In genomic region chr14:55062626-55063025, GRCm38 (mm10) we compare ENCODE assay signal across 9 mouse cellular contexts. TPM values are rescaled to one million over a fixed set of nuclear protein-coding genes. Genes with fewer than 3 reads are reported as not detected.
DNase-seq lines count a peak whose midpoint lies in the region; ATAC-seq and TF ChIP-seq lines count a peak whose summit lies in the region.
"Had no signal": no experiment of that assay in that cellular context is flagged by ENCODE, and none has a peak within 500 bp of the region (broad histone marks: within the 10 kb centered on the region; RNA-seq: fewer than 3 reads in every experiment).

No protein-coding gene starts in this region.

- peak in 2 of 3 experiments; percentile 17 to 31; a peak in 2 of 6 replicates for TF ChIP-seq CTCF in MEL (IDR thresholded peaks at IDR 0.05 in 2 of 3, conservative IDR thresholded peaks at IDR 0.05 in 1 of 3; ENCODE audit: control insufficient read depth in 1 of 3, insufficient read depth in 1 of 3, low read depth in 2 of 3, low read length in 3 of 3, poor library complexity in 1 of 3, severe bottlenecking in 1 of 3)

- no peak; a peak in 1 of 4 replicates for TF ChIP-seq POLR2A in MEL (IDR thresholded peaks at IDR 0.05; ENCODE audit: control insufficient read depth in 1 of 2, insufficient read depth in 1 of 2, low read depth in 1 of 2, low read length in 2 of 2, poor library complexity in 1 of 2)

- H3K9me3 ChIP-seq in heart, embryonic 12.5 days (replicated peaks) = no peaks in the 10 kb centered on the region
- no peaks in the 10 kb centered on the region for H3K9me3 ChIP-seq in MEL (replicated peaks; ENCODE audit: insufficient read depth, low read length)
- no peaks in the 10 kb centered on the region for H3K9me3 ChIP-seq in hindbrain, embryonic 10.5 days
- no peaks in the 10 kb centered on the region for H3K9me3 ChIP-seq in liver, embryonic 11.5 days (ENCODE audit: control insufficient read depth, low read length)

- peaks cover 44% of the 10 kb centered on the region for H3K27me3 ChIP-seq in heart, embryonic 12.5 days (replicated peaks)
- no peaks in the 10 kb centered on the region for H3K27me3 ChIP-seq in MEL (ENCODE audit: control insufficient read depth in 1 of 2, insufficient read depth in 2 of 2, low read length in 2 of 2)
- peaks cover 26% of the 10 kb centered on the region for H3K27me3 ChIP-seq in hindbrain, embryonic 10.5 days (ENCODE audit: insufficient read depth, poor library complexity, severe bottlenecking)
- H3K27me3 ChIP-seq in liver, embryonic 11.5 days (replicated peaks; ENCODE audit: control insufficient read depth, insufficient read depth, low read length) = peaks cover 5% of the 10 kb centered on the region; the same call in 1 of the 2 replicates

- no peak for TF ChIP-seq RAD21 in MEL (IDR thresholded peaks at IDR 0.05; ENCODE audit: low read depth, low read length)

- no peak overlapping the region for H3K27ac ChIP-seq in heart, embryonic 12.5 days (ENCODE audit: poor library complexity, severe bottlenecking)
- H3K27ac ChIP-seq in MEL (ENCODE audit: control insufficient read depth, low read depth, low read length) = no peak overlapping the region
- H3K27ac ChIP-seq in hindbrain, embryonic 10.5 days = 0 out of 2 replicates have a peak overlapping the region, but pooled peaks have one; percentile 13
- H3K27ac ChIP-seq in liver, embryonic 11.5 days (ENCODE audit: low read depth, low read length) = peak overlapping the region; percentile 70

- no peak for DNase-seq in heart, postnatal 4 days
- peak; percentile 89 for DNase-seq in MEL (ENCODE audit: low read depth, low spot score)
- peak; percentile 79 to 81 for DNase-seq in cerebellum, postnatal 14 days
- DNase-seq in hindbrain, embryonic 10.5 days (ENCODE audit: low spot score) = peak; percentile 34
- DNase-seq in liver, embryonic 11.5 days (ENCODE audit: low spot score) = peak; percentile 69
- peak; percentile 89 to 90 for DNase-seq in spleen, postnatal 4 days (ENCODE audit: low spot score in 2 of 2)
- DNase-seq in ovary, postnatal 14 days (ENCODE audit: low spot score) = no peak

- peak; percentile 80 for ATAC-seq in heart, embryonic 12.5 days (ENCODE audit: insufficient number of reproducible peaks, low FRiP score)
- ATAC-seq in liver, embryonic 11.5 days (replicated peaks; ENCODE audit: low FRiP score) = peak; percentile 99

- H3K4me1 ChIP-seq in heart, embryonic 12.5 days (replicated peaks) = peaks cover 22% of the 10 kb centered on the region
- H3K4me1 ChIP-seq in MEL (ENCODE audit: control insufficient read depth in 1 of 2, insufficient read depth in 2 of 2, low read length in 2 of 2) = peaks cover 0 to 8% of the 10 kb centered on the region in 2 experiments; a peak in 3 of 4 replicates
- H3K4me1 ChIP-seq in hindbrain, embryonic 10.5 days (replicated peaks) = peaks cover 38% of the 10 kb centered on the region
- peaks cover 36% of the 10 kb centered on the region for H3K4me1 ChIP-seq in liver, embryonic 11.5 days (replicated peaks; ENCODE audit: control insufficient read depth, insufficient read depth, low read length)

- peak overlapping the region; percentile 23 for H3K4me3 ChIP-seq in heart, embryonic 12.5 days
- peak overlapping the region; percentile 34 to 37; a peak in 3 of 4 replicates for H3K4me3 ChIP-seq in MEL (ENCODE audit: control insufficient read depth in 1 of 2, insufficient read depth in 1 of 2, low read depth in 2 of 2, low read length in 2 of 2)
- peak overlapping the region; percentile 6; the same call in 1 of the 2 replicates for H3K4me3 ChIP-seq in hindbrain, embryonic 10.5 days
- peak overlapping the region; percentile 54 for H3K4me3 ChIP-seq in liver, embryonic 11.5 days (ENCODE audit: low read depth, low read length)

- no peak overlapping the region for H3K9ac ChIP-seq in heart, embryonic 12.5 days
- peak overlapping the region; percentile 46 for H3K9ac ChIP-seq in MEL (ENCODE audit: control insufficient read depth, low read depth, low read length, poor library complexity, severe bottlenecking)
- H3K9ac ChIP-seq in liver, embryonic 11.5 days (ENCODE audit: low read depth, low read length) = peak overlapping the region; percentile 68

- no peaks in the 10 kb centered on the region for H3K79me2 ChIP-seq in MEL (ENCODE audit: control insufficient read depth, insufficient read depth, low read length, poor library complexity)

- 4% methylated on average over 17 of the region's 17 CpGs for WGBS in heart, embryonic 12.5 days
- WGBS in hindbrain, embryonic 10.5 days = 25% methylated on average over 17 of the region's 17 CpGs
- WGBS in liver, embryonic 11.5 days = 7% methylated on average over 17 of the region's 17 CpGs

- peak in 1 of 2 experiments; percentile 44; a peak in 1 of 4 replicates for TF ChIP-seq EP300 in MEL (IDR thresholded peaks at IDR 0.05; ENCODE audit: low read depth in 1 of 2, low read length in 2 of 2)

- H3K4me2 ChIP-seq in heart, embryonic 12.5 days = peak overlapping the region; percentile 61
- peak overlapping the region; percentile 74 for H3K4me2 ChIP-seq in liver, embryonic 11.5 days

- peaks cover 22% of the 10 kb centered on the region for H3K36me3 ChIP-seq in heart, embryonic 12.5 days
- peaks cover 0 to 10% of the 10 kb centered on the region in 2 experiments; a peak in 2 of 4 replicates for H3K36me3 ChIP-seq in MEL (ENCODE audit: control insufficient read depth in 1 of 2, insufficient read depth in 2 of 2, low read length in 2 of 2)
- H3K36me3 ChIP-seq in hindbrain, embryonic 10.5 days = peaks cover 47% of the 10 kb centered on the region
- no peaks in the 10 kb centered on the region for H3K36me3 ChIP-seq in liver, embryonic 11.5 days (ENCODE audit: control insufficient read depth, insufficient read depth, low read length)

TF ChIP-seq in MEL, 35 proteins besides CTCF, POLR2A, EP300 and RAD21:
- 0 out of 2 replicates have a peak, but pooled peaks have one; percentile 13 for TF ChIP-seq HCFC1 (IDR thresholded peaks at IDR 0.05; ENCODE audit: low read depth, low read length)
- TF ChIP-seq NRF1 (IDR thresholded peaks at IDR 0.05; ENCODE audit: insufficient read depth, low read depth, low read length, poor library complexity, severe bottlenecking) = 0 out of 2 replicates have a peak, but pooled peaks have one; percentile 23
- no peak for TF ChIP-seq MEF2A (IDR thresholded peaks at IDR 0.05; ENCODE audit: extremely low read depth, insufficient replicate concordance, low read depth, low read length, poor library complexity, severe bottlenecking)
- TF ChIP-seq MAZ (IDR thresholded peaks at IDR 0.05; ENCODE audit: low read depth, low read length) = 0 out of 2 replicates have a peak, but pooled peaks have one; percentile 45
- no peak for TF ChIP-seq TCF12 (IDR thresholded peaks at IDR 0.05; ENCODE audit: low read depth, low read length)
- TF ChIP-seq ETS1 (IDR thresholded peaks at IDR 0.05; ENCODE audit: low read depth, low read length) = 0 out of 2 replicates have a peak, but pooled peaks have one; percentile 11

RNA-seq across cellular contexts. Expression of gene Zfhx2, which starts 29.5 kb away (rescaled TPM):
- polyA plus RNA-seq in heart, embryonic 12.5 days (2016; fragmentation: Nextera tagmentation; extraction: Ambion mirVana) = 4.4 and 4.5 TPM in 2 replicates
- 1 to 10 TPM; 2.9 to 3.8 TPM for total RNA-seq in heart, postnatal 4 days (2021)
- 0.42 TPM in 2 replicates for total RNA-seq in MEL (2012; rRNA removed)
- polyA plus RNA-seq in MEL (2012; ENCODE audit: insufficient read depth in 1 of 2, insufficient read length in 2 of 2, low read depth in 1 of 2, low replicate concordance in 2 of 2, missing spikeins in 1 of 2) = 1 to 10 TPM in 1 of 2 experiments, not detected in 1; 3.2 TPM
- 8.8 and 17.7 TPM in 2 replicates for polyA plus RNA-seq in hindbrain, embryonic 10.5 days (2016; fragmentation: Nextera tagmentation; extraction: Ambion mirVana)
- 2.1 and 2.8 TPM in 2 replicates for polyA plus RNA-seq in liver, embryonic 11.5 days (2014; fragmentation: Nextera tagmentation; extraction: Ambion mirVana)

RNA-seq across cellular contexts. Expression of gene Thtpa, which starts 32.0 kb away (rescaled TPM):
- 14.3 and 14.8 TPM in 2 replicates for polyA plus RNA-seq in heart, embryonic 12.5 days (2016; fragmentation: Nextera tagmentation; extraction: Ambion mirVana)
- total RNA-seq in heart, postnatal 4 days (2021) = 10 to 100 TPM; 12.2 to 13.2 TPM
- 8.7 and 9.0 TPM in 2 replicates for total RNA-seq in MEL (2012; rRNA removed)
- polyA plus RNA-seq in MEL (2012; ENCODE audit: insufficient read depth in 1 of 2, insufficient read length in 2 of 2, low read depth in 1 of 2, low replicate concordance in 2 of 2, missing spikeins in 1 of 2) = 10 to 100 TPM in 1 of 2 experiments, not detected in 1; 13.2 TPM
- 24.4 and 26.1 TPM in 2 replicates for polyA plus RNA-seq in hindbrain, embryonic 10.5 days (2016; fragmentation: Nextera tagmentation; extraction: Ambion mirVana)
- 10.5 and 12.6 TPM in 2 replicates for polyA plus RNA-seq in liver, embryonic 11.5 days (2014; fragmentation: Nextera tagmentation; extraction: Ambion mirVana)

RNA-seq across cellular contexts. Expression of gene Ap1g2, which starts 43.8 kb away (rescaled TPM):
- 8.7 and 9.8 TPM in 2 replicates for polyA plus RNA-seq in heart, embryonic 12.5 days (2016; fragmentation: Nextera tagmentation; extraction: Ambion mirVana)
- total RNA-seq in heart, postnatal 4 days (2021) = 1 to 10 TPM; 3.3 to 5.6 TPM
- 12.5 and 12.6 TPM in 2 replicates for total RNA-seq in MEL (2012; rRNA removed)
- 10 to 100 TPM in 1 of 2 experiments, not detected in 1; 47.9 TPM for polyA plus RNA-seq in MEL (2012; ENCODE audit: insufficient read depth in 1 of 2, insufficient read length in 2 of 2, low read depth in 1 of 2, low replicate concordance in 2 of 2, missing spikeins in 1 of 2)
- polyA plus RNA-seq in hindbrain, embryonic 10.5 days (2016; fragmentation: Nextera tagmentation; extraction: Ambion mirVana) = 14.5 and 16.3 TPM in 2 replicates
- 45.1 and 52.9 TPM in 2 replicates for polyA plus RNA-seq in liver, embryonic 11.5 days (2014; fragmentation: Nextera tagmentation; extraction: Ambion mirVana)

RNA-seq across cellular contexts. Expression of gene Ngdn, which starts 47.4 kb away (rescaled TPM):
- polyA plus RNA-seq in heart, embryonic 12.5 days (2016; fragmentation: Nextera tagmentation; extraction: Ambion mirVana) = 55.7 and 60.8 TPM in 2 replicates
- total RNA-seq in heart, postnatal 4 days (2021) = 10 to 100 TPM; 35.7 to 39.7 TPM
- total RNA-seq in MEL (2012; rRNA removed) = 138 and 148 TPM in 2 replicates
- polyA plus RNA-seq in MEL (2012; ENCODE audit: insufficient read depth in 1 of 2, insufficient read length in 2 of 2, low read depth in 1 of 2, low replicate concordance in 2 of 2, missing spikeins in 1 of 2) = 100 to 1,000 TPM in 1 of 2 experiments, not detected in 1; 140 TPM
- polyA plus RNA-seq in hindbrain, embryonic 10.5 days (2016; fragmentation: Nextera tagmentation; extraction: Ambion mirVana) = 73.5 and 85.9 TPM in 2 replicates
- polyA plus RNA-seq in liver, embryonic 11.5 days (2014; fragmentation: Nextera tagmentation; extraction: Ambion mirVana) = 87.0 and 95.6 TPM in 2 replicates

RNA-seq across cellular contexts. Expression of gene Jph4, which starts 54.1 kb away (rescaled TPM):
- 0.09 and 0.18 TPM in 2 replicates for polyA plus RNA-seq in heart, embryonic 12.5 days (2016; fragmentation: Nextera tagmentation; extraction: Ambion mirVana)
- total RNA-seq in heart, postnatal 4 days (2021) = under 1 TPM; 0.10 to 0.16 TPM
- total RNA-seq in MEL (2012; rRNA removed) = not detected in 2 replicates
- not detected for polyA plus RNA-seq in MEL (2012; ENCODE audit: insufficient read depth in 1 of 2, insufficient read length in 2 of 2, low read depth in 1 of 2, low replicate concordance in 2 of 2, missing spikeins in 1 of 2)
- 0.75 and 1.7 TPM in 2 replicates for polyA plus RNA-seq in hindbrain, embryonic 10.5 days (2016; fragmentation: Nextera tagmentation; extraction: Ambion mirVana)
- 0.44 and 0.60 TPM in 2 replicates for polyA plus RNA-seq in liver, embryonic 11.5 days (2014; fragmentation: Nextera tagmentation; extraction: Ambion mirVana)
- total RNA-seq: liver, adult 2 months had no signal
- polyA plus RNA-seq: liver, adult 2 months had no signal

Comparison
In these comparisons a context has a peak if more than half of its experiments do, and no peak if none do; other contexts are left out.
1. H3K27ac ChIP-seq: peak in hindbrain, embryonic 10.5 days (single experiment) and liver, embryonic 11.5 days (single experiment); none in heart, embryonic 12.5 days (single experiment) and MEL (single experiment).
2. DNase-seq: peak in MEL (single experiment), cerebellum, postnatal 14 days (2 of 2), hindbrain, embryonic 10.5 days (single experiment), liver, embryonic 11.5 days (single experiment) and spleen, postnatal 4 days (2 of 2); none in heart, postnatal 4 days (single experiment) and ovary, postnatal 14 days (single experiment).
3. Peak in every context shown above with its lines, with median percentiles within 50 percentile points of each other: H3K4me3 ChIP-seq.